7 mouse cellular contexts compared by ENCODE assay signal in genomic region chr11:86436843-86437242, GRCm38 (mm10). TPM values are rescaled to one million over a fixed set of nuclear protein-coding genes. Genes with fewer than 3 reads are reported as not detected.
DNase-seq lines count a peak whose midpoint lies in the region; ATAC-seq lines count a peak whose summit lies in the region.

No protein-coding gene starts in this region.

- H3K27me3 ChIP-seq in kidney, embryonic 15.5 days: peaks cover 14% of the 10 kb centered on the region

- H3K4me3 ChIP-seq in kidney, embryonic 15.5 days (replicated peaks): no peak overlapping the region

- 0 out of 2 replicates have a peak, but pooled peaks cover 6% of the 10 kb centered on the region for H3K4me1 ChIP-seq in kidney, embryonic 15.5 days

- DNase-seq in kidney, adult 18-20 months: no peak
- DNase-seq in CD4-positive, CD25-positive, alpha-beta regulatory T cell, adult 2 months (ENCODE audit: low read depth, low spot score): peak; percentile 69
- peak; percentile 84 for DNase-seq in NIH3T3 (ENCODE audit: low read depth)
- DNase-seq in fibroblast of lung, adult 2 months (ENCODE audit: low read depth): peak; percentile 11
- peak; percentile 6 to 7 for DNase-seq in lung, adult 18-20 months
- peak; percentile 78 for DNase-seq in thymus, postnatal 0 days (ENCODE audit: low spot score)

- H3K9me3 ChIP-seq in kidney, embryonic 15.5 days (replicated peaks): no peaks in the 10 kb centered on the region

- H3K9ac ChIP-seq in kidney, embryonic 15.5 days: no peak overlapping the region

- no peak overlapping the region for H3K27ac ChIP-seq in kidney, embryonic 15.5 days

- peak overlapping the region; percentile 45 for H3K4me2 ChIP-seq in kidney, embryonic 15.5 days

- ATAC-seq in kidney, embryonic 15.5 days (replicated peaks; ENCODE audit: low FRiP score): no peak

- no peaks in the 10 kb centered on the region for H3K36me3 ChIP-seq in kidney, embryonic 15.5 days

- WGBS in kidney, embryonic 15.5 days: 29% methylated on average over 5 of the region's 5 CpGs

RNA-seq across cellular contexts. Expression of gene Rnft1, which starts 47.6 kb away (rescaled TPM):
- polyA plus RNA-seq in kidney, embryonic 15.5 days (2015; fragmentation: Nextera tagmentation; extraction: Ambion mirVana): 42.3 and 45.9 TPM in 2 replicates
- 41.4 and 42.7 TPM in 2 replicates for polyA plus RNA-seq in thymus, postnatal 0 days (2015; fragmentation: Nextera tagmentation; extraction: Ambion mirVana)
